Mouse (Mus musculus): ENCODE results near the gene Mbl1. TPM values are rescaled to one million over a fixed set of nuclear protein-coding genes. Genes with fewer than 3 reads are reported as not detected.

Mbl1 gene
- polyA plus RNA-seq, 1 experiment: not detected

DNA sequence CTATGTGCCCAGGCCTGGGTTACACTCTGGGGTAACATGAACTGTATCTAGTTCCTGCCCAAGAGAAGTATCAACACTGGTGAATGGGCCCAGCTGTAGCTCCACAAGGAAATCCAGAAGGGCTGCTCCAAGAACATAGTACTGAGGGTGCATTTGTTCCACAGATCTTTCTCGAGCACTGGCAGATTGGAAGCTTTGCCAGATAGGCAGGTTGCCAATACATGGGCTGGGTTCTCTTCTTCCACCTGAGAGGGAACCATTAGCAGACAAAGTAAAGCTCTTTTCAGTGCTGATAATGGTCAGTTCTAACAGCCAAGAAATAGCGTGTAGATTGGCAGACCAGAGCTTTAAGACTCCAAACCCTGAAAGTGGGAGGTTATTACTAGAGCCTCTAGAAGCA lies 3.9 kb upstream of the Mbl1 start:
- no peaks in the 10 kb centered on the region for H3K27me3 ChIP-seq (ENCODE audit: control insufficient read depth, insufficient read depth, low read length)
- H3K36me3 ChIP-seq (ENCODE audit: control insufficient read depth, insufficient read depth, low read length): no peaks in the 10 kb centered on the region
- DNase-seq: no peak
- TF ChIP-seq POLR2A (IDR thresholded peaks at IDR 0.05; ENCODE audit: control insufficient read depth, extremely low read depth, insufficient read depth, low read length, poor library complexity): no peak
- no peak overlapping the region for H3K27ac ChIP-seq (ENCODE audit: control insufficient read depth, insufficient read depth, low read length)
- H3K4me1 ChIP-seq (replicated peaks; ENCODE audit: control insufficient read depth, insufficient read depth, low read length): no peaks in the 10 kb centered on the region
- 92% methylated on average over 2 of the region's 2 CpGs for WGBS
- no peak overlapping the region for H3K4me3 ChIP-seq (ENCODE audit: control insufficient read depth, insufficient read depth, low read length)

DNA sequence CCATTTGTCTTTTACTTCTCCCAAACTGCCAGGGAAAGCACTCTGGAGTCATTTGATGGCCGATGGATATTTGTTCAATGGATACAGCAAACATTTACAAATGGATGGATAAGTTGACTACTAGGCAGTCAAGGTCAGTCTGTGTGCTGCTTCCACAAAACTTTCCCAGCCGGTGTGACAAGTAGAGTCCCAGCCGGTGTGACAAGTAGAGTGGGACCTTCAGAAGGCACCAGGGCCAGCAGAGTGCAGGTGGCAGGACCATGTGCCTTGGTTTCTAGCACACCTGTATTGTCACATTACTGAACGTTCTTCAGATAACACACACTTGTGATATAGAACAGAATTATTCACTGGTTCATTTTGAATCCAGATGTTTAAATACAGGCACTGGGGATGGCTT lies 8.8 kb downstream of the Mbl1 start:
- no peak for DNase-seq
- WGBS: 91% methylated on average over 4 of the region's 4 CpGs
- H3K27ac ChIP-seq (ENCODE audit: control insufficient read depth, insufficient read depth, low read length): no peak overlapping the region
- H3K4me1 ChIP-seq (replicated peaks; ENCODE audit: control insufficient read depth, insufficient read depth, low read length): no peaks in the 10 kb centered on the region
- H3K36me3 ChIP-seq (ENCODE audit: control insufficient read depth, insufficient read depth, low read length): no peaks in the 10 kb centered on the region
- H3K4me3 ChIP-seq (ENCODE audit: control insufficient read depth, insufficient read depth, low read length): no peak overlapping the region
- TF ChIP-seq POLR2A (IDR thresholded peaks at IDR 0.05; ENCODE audit: control insufficient read depth, extremely low read depth, insufficient read depth, low read length, poor library complexity) (no peak), CTCF (IDR thresholded peaks at IDR 0.05; ENCODE audit: borderline replicate concordance, control insufficient read depth, extremely low read depth, insufficient read depth, low read length, poor library complexity) (no peak)
- no peaks in the 10 kb centered on the region for H3K27me3 ChIP-seq (ENCODE audit: control insufficient read depth, insufficient read depth, low read length)

- no peak overlapping the region for H3K4me3 ChIP-seq (ENCODE audit: control insufficient read depth, insufficient read depth, low read length)
- H3K4me1 ChIP-seq (replicated peaks; ENCODE audit: control insufficient read depth, insufficient read depth, low read length): no peaks in the 10 kb centered on the region
- no peak overlapping the region for H3K27ac ChIP-seq (ENCODE audit: control insufficient read depth, insufficient read depth, low read length)
- TF ChIP-seq POLR2A (IDR thresholded peaks at IDR 0.05; ENCODE audit: control insufficient read depth, extremely low read depth, insufficient read depth, low read length, poor library complexity): no peak
- TF ChIP-seq CTCF (IDR thresholded peaks at IDR 0.05; ENCODE audit: borderline replicate concordance, control insufficient read depth, extremely low read depth, insufficient read depth, low read length, poor library complexity): no peak
- no peak for DNase-seq
- 63% methylated on average over 1 of the region's 1 CpGs for WGBS
- H3K36me3 ChIP-seq (ENCODE audit: control insufficient read depth, insufficient read depth, low read length): no peaks in the 10 kb centered on the region
- no peaks in the 10 kb centered on the region for H3K27me3 ChIP-seq (ENCODE audit: control insufficient read depth, insufficient read depth, low read length)
Observed at GRCm38 (mm10) chr14:41160743-41161142, 9.5 kb downstream of the Mbl1 start.

GRCm38 (mm10) chr14:41162663-41163062 lies 11.4 kb downstream of the Mbl1 start:
- WGBS: 21% methylated on average over 2 of the region's 2 CpGs

DNA sequence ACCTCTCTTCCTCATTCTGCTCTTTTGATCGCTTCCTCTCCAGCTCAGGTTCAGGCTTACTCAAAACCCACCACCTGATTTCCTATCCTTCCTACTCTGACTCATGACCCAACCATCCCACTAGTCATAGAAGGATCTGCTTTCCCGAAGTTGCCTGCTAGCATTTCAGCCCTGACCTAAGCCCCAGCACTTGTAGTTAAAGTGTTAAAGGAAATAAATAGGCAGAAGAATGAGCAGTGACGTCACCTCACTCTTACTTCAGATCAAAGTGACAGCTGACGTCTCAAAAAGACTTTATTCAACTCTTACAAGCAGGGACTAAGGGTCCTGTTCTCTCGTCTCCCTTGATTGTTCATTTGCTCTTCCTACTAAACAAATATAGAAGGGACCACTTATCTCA lies 16.0 kb downstream of the Mbl1 start:
- H3K27ac ChIP-seq (ENCODE audit: control insufficient read depth, insufficient read depth, low read length): no peak overlapping the region
- H3K36me3 ChIP-seq (ENCODE audit: control insufficient read depth, insufficient read depth, low read length): no peaks in the 10 kb centered on the region
- no peak for TF ChIP-seq POLR2A (IDR thresholded peaks at IDR 0.05; ENCODE audit: control insufficient read depth, extremely low read depth, insufficient read depth, low read length, poor library complexity)
- 25% methylated on average over 5 of the region's 5 CpGs for WGBS
- H3K4me1 ChIP-seq (replicated peaks; ENCODE audit: control insufficient read depth, insufficient read depth, low read length): no peaks in the 10 kb centered on the region
- H3K27me3 ChIP-seq (ENCODE audit: control insufficient read depth, insufficient read depth, low read length): no peaks in the 10 kb centered on the region
- no peak for DNase-seq
- no peak overlapping the region for H3K4me3 ChIP-seq (ENCODE audit: control insufficient read depth, insufficient read depth, low read length)

More at GRCm38 (mm10) chr14:41162663-41163062, 11.4 kb downstream of the Mbl1 start:
- H3K4me3 ChIP-seq (ENCODE audit: control insufficient read depth, insufficient read depth, low read length): no peak overlapping the region
- no peak for DNase-seq
- H3K27ac ChIP-seq (ENCODE audit: control insufficient read depth, insufficient read depth, low read length): no peak overlapping the region
- H3K4me1 ChIP-seq (replicated peaks; ENCODE audit: control insufficient read depth, insufficient read depth, low read length): no peaks in the 10 kb centered on the region
- no peaks in the 10 kb centered on the region for H3K27me3 ChIP-seq (ENCODE audit: control insufficient read depth, insufficient read depth, low read length)
- H3K36me3 ChIP-seq (ENCODE audit: control insufficient read depth, insufficient read depth, low read length): no peaks in the 10 kb centered on the region
- TF ChIP-seq CTCF (IDR thresholded peaks at IDR 0.05; ENCODE audit: borderline replicate concordance, control insufficient read depth, extremely low read depth, insufficient read depth, low read length, poor library complexity) (no peak), POLR2A (IDR thresholded peaks at IDR 0.05; ENCODE audit: control insufficient read depth, extremely low read depth, insufficient read depth, low read length, poor library complexity) (no peak)

DNA sequence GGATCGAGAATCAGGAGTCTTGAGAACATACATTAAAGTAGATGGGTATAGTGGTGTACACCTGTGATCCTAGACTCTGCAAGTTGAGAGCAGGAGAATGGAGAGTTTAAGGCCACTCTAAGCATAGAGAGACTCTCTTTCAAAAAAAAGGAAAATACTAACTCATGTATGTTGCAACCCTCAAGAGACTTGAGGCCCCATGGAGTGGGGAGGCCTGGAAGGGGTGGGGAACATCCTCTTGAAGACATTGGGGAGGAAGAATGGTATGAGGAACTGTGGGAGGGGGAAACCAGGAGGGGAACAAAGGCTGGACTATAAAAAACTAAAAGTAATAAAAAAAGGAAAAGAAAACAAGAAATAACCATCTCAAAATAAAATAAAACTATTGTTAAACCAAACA lies 17.3 kb downstream of the Mbl1 start:
- no peak overlapping the region for H3K27ac ChIP-seq (ENCODE audit: control insufficient read depth, insufficient read depth, low read length)
- 95% methylated on average over 1 of the region's 1 CpGs for WGBS
- DNase-seq: no peak

GRCm38 (mm10) chr14:41170514-41170913 lies 19.3 kb downstream of the Mbl1 start:
- no peaks in the 10 kb centered on the region for H3K27me3 ChIP-seq (ENCODE audit: control insufficient read depth, insufficient read depth, low read length)
- H3K36me3 ChIP-seq (ENCODE audit: control insufficient read depth, insufficient read depth, low read length): no peaks in the 10 kb centered on the region
- TF ChIP-seq POLR2A (IDR thresholded peaks at IDR 0.05; ENCODE audit: control insufficient read depth, extremely low read depth, insufficient read depth, low read length, poor library complexity): no peak
- no peak overlapping the region for H3K4me3 ChIP-seq (ENCODE audit: control insufficient read depth, insufficient read depth, low read length)
- 81% methylated on average over 2 of the region's 2 CpGs for WGBS
- DNase-seq: no peak
- H3K27ac ChIP-seq (ENCODE audit: control insufficient read depth, insufficient read depth, low read length): no peak overlapping the region
- no peaks in the 10 kb centered on the region for H3K4me1 ChIP-seq (replicated peaks; ENCODE audit: control insufficient read depth, insufficient read depth, low read length)

More for the DNA sequence above, 17.3 kb downstream of the Mbl1 start:
- Histone ChIP-seq H3K4me1 (replicated peaks; ENCODE audit: control insufficient read depth, insufficient read depth, low read length) (no peaks in the 10 kb centered on the region), H3K27me3 (ENCODE audit: control insufficient read depth, insufficient read depth, low read length) (no peaks in the 10 kb centered on the region), H3K36me3 (ENCODE audit: control insufficient read depth, insufficient read depth, low read length) (no peaks in the 10 kb centered on the region), H3K4me3 (ENCODE audit: control insufficient read depth, insufficient read depth, low read length) (no peak overlapping the region)
- TF ChIP-seq CTCF (IDR thresholded peaks at IDR 0.05; ENCODE audit: borderline replicate concordance, control insufficient read depth, extremely low read depth, insufficient read depth, low read length, poor library complexity) (no peak), POLR2A (IDR thresholded peaks at IDR 0.05; ENCODE audit: control insufficient read depth, extremely low read depth, insufficient read depth, low read length, poor library complexity) (no peak)

All from thymus, adult 2 months (tissue).